Mouse (Mus musculus) forelimb bud, embryonic 11.5 days (tissue): ENCODE data around the gene Ddx11.

ENCODE experiments used
- DNase-seq: peaks from one replicate; pipeline ENCODE4 v3.0.0-alpha.2; 2012; ENCODE audit warnings: low read depth, low spot score

Gene Ddx11

DNA sequence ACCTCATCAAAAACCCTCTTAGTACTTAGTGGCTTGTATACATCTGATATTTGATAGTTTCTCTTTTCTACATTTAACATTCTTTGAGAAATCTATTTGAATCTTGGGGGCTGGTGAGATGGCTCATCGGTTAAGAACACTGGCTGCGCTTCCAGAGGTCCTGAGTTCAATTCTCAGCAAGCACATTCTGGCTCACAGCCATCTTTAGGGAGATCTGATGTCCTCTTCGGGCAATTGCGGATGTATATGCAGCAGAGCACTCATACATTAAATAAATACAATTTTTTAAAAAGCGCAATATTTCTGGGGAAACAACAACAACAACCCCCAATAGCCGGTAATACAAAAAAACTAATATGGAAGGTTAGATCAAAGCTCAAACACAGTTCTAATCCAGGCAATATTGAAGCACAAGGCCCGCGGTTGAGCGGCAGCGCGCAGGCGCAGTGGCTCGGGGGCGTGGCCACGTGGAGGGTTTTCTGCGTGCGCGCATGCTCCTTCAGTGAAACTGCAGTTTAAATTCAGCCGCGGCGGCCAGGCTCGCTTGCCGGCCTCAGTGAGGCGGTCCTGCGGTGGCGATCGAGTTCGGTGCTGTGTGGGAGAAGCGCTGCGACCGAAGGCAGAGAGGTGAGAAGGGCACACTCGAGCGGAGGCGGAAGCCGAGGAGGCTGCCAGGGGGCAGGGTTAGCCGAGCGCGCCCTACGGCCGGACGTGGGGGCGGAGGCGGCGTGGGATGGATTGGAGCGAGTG is at the start of gene Ddx11:
Gene Ddx11, plus strand, starts transcription at position 455 of the 750 bp plus-strand sequence.
- DNase-seq: peak; percentile 91

DNA sequence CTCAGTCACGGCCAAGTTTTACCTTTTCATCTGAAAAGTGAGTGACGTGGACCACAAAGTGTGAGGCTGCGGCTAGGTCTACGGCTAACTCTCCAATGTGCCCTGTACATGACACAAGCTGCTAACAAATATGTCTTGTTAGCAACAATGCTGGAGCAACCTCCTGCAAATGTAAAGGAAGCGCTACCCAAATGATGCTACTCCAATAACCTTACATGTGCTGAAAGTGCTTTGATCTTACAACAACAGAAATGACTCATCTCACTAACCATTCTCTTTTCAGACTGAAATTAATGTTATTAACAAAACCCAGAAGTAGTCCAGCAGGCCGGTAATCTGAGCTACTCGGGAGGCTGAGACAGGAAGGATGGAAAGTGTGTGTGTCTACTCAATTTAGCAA is 49.3 kb upstream of the Ddx11 start:
- DNase-seq: no peak

DNA sequence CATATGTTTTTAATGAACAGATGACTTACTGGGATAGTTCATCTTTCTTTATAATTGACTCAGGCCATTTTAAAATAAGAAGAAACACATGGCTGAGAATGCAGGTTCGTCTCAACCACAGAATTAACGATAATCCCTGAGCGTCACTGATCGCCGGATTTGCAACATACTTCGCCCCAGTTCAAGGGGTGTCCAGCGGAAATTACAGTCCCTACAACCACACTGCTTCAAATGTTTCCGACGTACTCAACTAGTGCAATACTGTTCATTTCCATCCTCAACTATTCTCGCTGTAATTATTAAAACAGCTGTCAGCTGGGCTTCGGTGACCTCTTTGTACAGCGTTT is 47.5 kb upstream of the Ddx11 start:
- peak; percentile 29 for DNase-seq

DNA sequence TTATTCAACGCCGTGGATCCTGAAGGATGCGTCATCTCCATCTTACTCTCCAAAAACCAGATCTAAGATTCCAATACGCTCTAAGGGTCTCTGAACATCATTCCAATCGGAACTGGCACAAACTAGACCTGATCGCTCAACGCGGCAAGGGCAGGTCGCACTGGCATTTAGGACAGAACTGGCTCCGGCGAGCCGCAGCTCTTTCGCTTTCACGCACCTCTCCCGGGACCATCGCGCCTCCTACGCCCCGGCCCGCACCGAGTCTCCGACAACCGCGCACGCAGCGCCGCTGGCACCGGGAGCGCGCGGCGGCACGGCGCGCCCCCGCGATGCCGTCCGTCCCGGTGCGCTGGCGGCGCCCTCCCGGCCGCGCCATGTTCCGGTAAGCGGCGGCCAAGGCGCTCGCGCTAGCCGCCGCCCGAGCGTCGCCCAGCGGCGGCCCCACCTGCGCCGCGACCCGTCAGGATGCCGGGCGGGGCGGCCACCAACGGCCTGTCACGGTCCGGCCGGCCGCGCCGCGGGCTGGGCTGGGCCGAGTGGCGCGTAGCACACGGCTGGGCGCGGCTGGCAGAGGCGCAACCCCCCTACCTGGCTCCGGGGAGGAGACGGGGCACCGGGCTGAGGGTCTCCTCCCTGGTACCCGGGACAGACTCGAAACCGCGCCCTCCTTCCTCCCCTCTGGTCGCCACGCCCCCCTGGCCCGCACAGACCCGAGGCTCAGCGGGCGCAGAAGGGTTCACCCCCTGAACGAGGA is 47.0 kb upstream of the Ddx11 start:
- DNase-seq: no peak

DNA sequence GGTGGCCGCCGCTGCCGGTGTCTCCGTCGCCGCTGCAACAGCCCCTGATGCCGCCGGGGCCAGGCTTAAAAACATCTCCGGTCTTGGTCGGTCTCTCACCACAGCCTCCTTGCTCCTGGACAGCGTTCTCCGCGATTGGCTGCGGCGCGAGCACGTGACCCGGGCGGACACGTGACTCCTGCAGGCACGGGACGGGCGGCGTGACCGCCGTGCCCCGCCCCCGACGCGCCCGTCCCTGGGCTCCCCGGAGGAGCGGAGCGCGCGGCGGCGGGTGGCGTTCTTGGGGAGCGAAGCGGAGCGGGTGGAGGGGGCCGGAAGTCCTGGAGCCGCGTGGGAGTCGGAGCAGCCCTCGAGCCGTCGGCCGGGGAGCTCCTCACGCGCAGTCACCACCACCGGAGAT is 46.4 kb upstream of the Ddx11 start, which contains the start of gene Ankrd12:
Gene Ankrd12, minus strand, starts transcription at position 156 of the 400 bp plus-strand sequence.
- DNase-seq: peak; percentile 91

DNA sequence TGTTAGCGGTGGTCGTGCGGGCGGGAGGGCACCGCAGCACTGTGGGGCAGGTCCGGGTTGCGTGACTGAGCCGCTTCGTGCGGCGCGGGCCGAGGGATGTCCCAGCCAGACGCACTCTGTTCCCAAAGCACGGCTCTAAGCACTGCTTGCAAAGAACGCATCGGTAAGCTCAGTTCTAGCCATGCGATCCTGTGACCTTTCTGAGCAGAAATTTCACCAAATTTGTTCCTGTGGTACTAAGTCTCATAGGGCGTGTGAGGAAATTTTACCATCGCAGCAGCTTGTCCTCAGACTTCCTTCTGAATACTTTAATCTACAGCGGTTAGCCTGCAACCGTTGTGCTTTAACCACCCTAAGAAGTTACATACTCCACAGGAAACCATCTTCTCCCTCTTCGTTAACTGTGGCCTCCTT is 45.9 kb upstream of the Ddx11 start:
- no peak for DNase-seq

DNA sequence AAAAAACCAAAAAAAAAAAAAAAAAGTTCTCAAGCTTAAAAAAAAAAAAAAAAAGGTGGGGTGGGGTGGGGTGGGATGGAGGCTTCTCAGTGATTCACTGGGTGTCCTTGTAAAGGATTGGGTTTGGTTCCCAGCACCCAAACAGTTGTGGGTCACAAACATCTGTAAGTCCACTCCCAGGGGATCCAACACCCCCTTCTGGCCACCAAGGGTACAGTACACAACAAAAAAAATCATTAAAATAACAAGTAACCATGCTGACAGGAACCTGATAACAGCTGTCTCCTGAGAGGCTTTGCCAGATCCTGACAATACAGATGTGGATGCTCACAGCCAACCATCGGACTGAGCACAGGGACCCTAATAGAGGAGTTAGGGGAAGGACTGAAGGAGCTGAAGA is 38.8 kb upstream of the Ddx11 start:
- no peak for DNase-seq

DNA sequence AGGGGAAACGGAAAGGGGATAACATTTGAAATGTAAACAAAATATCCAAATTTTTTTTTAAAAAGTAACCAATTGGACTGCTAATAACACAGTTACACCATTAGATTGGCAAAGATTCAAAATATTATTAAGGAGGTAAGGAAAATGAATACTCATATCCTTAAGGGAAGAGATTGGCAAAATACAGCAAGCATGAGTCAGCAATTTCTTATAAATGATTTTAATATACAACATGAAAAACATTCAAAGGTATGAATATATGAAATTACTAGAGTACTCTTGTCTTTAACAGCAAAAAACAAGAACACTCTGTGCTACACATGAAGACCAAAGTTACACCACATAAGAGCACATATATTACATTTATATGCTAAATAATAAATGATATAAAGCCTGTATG is 38.3 kb upstream of the Ddx11 start:
- no peak for DNase-seq

DNA sequence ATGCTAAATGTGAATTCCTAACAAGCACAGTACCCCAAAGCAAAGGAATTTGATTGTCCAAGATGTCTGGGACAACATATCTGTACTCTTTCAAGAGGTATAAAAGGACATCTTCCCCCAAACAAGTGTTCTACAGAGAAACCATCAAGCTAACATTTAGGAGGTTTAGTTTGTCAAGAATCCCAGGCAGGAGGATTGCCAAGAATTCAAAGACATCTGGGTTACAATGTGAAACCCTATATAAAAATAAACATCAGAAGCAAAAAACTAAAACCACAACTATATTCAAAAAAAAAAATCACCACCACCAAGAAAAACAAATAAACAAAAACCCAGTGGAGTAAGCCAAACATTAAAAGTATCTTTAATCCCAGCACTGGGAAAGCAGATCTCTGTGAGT is 33.1 kb upstream of the Ddx11 start:
- DNase-seq: no peak

DNA sequence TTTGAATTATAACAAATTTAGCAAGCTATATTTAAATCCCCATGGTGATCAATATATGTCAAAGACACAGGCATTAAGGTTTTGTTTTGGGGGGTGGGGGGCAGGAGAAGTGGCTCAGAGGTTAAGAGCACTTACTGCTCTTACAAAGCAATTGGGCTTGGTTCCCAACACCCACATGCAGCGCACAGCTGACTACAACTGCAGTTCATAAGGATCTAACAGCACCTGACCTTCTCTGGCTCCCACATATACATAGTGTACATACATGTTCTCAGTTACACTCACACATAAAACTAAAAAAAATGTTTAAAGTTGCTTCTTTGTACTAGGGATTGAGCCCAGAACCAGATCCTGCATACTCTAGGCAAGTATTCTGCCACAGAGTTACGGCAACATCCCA is 31.9 kb upstream of the Ddx11 start:
- DNase-seq: no peak

DNA sequence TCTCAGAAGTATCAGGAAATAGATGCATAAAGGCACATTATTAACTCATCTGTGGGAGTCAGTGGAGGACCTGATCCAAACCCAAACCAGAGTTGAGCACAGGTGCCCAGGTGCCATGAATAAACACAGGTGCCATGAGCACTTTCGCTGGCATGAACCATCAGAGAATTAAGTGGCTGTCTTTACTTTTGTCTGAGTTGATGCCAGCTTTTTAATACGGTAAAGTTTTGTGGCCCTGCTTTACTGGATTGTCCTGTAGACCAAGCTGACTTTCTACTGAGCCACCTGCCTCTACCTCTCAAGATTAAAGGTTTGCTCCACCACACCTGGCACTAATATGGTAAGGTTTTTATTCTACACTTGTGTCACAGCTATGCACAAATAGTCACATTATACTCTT is 31.3 kb upstream of the Ddx11 start:
- no peak for DNase-seq

DNA sequence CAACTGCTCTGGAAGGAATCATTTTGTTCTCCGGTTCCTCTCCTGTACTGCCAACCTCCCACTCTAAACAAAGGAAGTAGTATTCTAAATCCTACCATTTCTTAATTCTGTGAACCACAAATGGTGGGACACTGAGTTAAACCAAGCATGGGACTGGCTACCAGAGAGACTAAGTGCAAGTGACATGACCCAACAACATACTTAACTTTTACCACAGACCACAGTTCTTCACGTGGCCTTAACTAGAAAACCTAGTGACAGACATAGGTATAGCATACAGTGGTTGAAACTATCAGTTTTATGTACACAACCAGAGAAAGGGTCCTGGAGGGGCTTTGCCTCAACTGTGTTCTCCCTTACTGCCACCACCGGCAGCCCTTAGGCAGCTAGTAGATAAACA is 30.7 kb upstream of the Ddx11 start:
- no peak for DNase-seq

DNA sequence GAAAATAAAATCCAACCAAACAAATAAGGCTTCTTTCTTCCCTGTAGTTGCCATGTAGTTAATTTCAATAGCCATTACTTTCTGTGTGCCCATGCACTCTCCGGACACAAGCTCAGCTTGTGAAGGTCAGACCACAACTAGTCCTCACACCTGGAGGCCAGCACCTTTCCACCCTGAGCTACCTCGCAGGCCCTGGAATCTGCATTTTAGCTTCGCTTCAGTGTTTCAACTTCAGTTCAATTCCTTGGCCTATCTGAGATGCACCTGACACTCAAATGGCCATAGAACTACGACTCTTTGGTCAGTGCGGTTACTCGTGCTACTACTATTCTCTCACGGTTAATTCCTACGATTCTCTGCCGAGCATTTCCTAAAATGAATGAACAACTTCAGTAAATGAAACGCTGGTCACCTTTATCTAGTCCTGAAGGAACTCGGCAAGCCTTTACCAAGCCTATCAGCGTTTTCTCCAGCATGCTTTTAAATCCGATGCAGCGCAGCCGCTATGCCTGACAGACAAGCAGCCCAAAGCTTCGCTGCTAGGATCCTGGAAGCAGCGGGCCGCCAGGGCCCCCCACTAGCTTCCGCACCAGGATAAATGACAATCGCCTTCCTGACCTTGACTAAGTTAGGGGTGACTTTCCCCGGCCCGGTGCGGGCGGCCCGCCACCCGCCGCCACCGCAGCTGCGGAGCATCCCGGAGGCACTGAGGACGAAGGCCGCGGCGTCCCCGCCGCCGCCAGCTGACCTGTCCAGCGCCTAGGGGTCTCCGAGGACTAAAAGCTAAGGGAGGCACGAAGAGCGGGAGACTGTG is 22.5 kb upstream of the Ddx11 start:
- peak; percentile 7 for DNase-seq

DNA sequence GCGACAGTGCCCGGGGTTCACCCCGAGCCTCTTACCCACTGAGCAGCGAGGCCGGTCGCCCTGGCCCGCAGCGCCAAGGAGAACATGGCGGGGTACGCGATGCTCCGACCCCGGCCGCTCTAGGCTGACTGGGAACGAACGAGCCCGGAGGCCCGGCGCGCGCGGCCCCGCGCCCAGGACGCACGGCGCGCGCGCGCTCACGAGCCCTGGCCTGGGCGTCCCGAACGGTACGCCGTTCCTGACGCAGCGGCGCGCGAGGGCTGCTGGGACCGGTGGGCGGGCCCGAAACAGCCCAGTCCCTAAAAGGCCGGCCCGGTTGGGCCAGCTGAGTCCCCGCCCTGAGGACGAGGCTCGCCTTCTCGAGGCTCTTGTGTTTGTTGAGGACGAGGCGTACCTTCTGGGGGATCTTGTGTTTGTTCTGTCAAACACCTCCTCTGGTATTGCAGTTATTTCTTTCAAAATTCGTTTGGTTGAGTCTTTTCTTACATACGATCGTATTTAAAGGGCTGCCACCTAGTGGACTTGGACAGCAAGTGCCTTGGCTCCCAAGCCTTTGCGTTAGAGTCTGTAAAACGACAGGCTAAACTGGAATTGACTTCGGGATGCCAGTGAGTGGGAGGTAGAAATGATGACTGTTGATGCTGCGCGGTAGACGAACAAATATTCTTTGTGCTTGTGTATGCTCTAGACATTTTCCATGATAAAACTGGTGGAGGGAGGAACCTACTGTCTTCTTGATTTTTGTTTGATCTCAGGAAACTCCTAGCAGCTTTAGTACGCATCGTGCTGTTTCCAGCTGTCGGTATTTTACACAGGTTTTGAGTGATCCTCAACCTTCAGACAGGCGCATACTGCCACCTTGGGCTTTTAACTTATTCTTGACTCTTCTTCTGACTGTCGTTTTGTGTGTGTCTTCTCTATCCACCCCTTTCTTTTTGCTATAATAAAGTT is 21.7 kb upstream of the Ddx11 start, which contains the start of gene Ndufv2:
Gene Ndufv2, minus strand, starts transcription at position 180 of the 951 bp plus-strand sequence.
- peak; percentile 96 for DNase-seq

DNA sequence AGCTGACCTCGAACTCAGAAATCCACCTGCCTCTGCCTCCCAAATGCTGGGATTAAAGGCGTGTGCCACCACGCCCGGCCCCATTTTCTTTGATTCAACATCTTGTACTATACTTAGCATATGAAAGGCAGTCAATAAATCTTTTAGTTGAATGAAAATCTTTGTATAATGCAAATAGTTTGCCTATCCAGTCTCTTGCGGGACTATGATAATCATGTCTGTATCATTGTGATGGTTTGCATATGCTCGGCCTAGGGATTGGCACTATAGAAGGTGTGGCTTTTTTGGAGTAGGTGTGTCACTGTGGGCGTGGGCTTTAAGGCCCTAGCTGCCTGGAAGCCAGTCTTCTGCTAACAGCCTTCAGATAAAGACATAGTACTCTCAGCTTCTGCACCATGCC is 19.2 kb upstream of the Ddx11 start:
- DNase-seq: no peak

DNA sequence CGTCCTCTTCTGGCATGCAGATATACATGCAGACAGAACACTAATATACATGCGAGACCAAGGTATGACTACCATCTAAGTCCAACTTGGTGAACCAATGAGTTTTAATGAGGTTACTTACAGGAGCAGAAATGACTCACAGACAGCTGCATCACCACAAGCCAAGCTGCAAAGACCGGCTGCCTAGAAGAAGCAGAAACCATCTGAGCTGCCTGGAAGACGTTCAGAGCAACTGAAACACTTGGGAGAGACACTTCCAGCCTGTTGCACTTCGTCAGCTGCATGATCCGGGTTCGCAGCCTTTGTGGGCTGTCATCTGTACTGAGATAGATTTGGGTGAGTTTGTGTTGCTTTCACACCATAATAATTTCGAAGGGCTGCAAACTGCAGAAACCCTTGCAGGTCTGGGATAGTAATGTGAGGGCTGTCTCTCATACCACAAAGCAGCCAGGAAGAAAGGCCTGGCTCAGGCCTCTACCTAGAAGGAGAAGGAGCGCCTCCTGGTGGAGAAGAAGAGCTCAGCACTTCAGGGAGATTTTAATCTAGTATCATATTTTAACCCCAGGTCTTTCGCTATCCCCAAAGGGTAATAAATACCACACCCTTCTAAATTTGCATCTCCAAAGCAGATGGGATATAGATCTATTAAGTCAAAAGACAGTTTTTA is 16.6 kb upstream of the Ddx11 start:
- peak; percentile 69 for DNase-seq

DNA sequence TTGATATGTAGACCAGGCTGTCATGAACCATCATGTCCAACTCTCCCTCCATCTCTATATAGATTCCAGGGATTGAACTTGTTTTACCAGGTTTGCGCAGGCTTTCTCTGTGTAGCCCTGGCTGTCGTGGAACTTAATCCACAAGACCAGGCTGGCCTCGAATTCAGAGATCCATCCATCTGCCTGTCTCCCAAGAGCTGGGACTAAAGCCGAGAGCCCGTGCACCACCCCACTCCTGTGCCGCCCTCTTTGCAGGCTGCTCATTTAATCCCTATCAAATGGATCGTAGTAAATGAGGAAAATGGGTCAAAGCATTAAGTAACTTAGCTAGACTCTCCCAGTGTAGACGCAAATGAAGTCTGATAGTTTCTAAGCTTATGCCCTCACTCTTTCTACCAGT is 15.9 kb upstream of the Ddx11 start:
- DNase-seq: no peak

DNA sequence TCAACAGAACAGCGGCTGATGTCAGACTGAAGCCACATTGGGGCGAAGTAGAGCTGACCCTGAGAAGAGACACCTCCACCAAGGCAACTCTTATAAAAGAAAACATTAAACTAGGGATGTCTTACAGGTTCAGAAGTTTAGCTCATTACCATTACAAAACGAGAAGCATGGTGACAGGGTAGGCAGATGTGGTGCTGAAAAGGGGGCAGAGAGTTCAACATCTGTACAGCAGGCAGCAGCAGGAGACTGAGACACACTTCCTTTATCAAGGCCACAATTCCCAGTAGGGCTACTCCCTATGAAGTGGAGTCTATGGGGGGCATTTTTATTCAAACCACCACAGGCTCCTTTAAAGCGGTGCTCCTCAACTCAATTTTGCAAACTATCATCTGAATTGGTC is 15.1 kb upstream of the Ddx11 start:
- DNase-seq: no peak

DNA sequence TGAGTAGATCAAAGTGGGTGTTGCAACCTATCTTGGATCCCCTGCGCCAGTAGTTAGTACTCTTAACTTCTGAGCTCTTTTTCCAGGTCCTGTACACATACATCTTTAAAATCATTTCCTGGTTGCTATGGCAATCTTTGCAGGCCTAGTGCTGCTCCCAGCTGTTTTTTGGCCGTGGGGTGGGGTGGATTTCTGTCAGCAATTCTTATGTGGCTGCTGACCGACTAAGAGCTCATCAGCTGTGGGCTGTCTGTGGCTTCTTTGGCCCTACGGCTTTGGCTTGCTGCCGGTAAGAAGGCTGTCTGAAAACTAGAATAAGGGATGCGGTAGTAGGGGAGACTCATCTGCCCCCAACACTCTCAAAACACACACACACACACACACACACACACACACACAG is 12.6 kb upstream of the Ddx11 start:
- DNase-seq: no peak

DNA sequence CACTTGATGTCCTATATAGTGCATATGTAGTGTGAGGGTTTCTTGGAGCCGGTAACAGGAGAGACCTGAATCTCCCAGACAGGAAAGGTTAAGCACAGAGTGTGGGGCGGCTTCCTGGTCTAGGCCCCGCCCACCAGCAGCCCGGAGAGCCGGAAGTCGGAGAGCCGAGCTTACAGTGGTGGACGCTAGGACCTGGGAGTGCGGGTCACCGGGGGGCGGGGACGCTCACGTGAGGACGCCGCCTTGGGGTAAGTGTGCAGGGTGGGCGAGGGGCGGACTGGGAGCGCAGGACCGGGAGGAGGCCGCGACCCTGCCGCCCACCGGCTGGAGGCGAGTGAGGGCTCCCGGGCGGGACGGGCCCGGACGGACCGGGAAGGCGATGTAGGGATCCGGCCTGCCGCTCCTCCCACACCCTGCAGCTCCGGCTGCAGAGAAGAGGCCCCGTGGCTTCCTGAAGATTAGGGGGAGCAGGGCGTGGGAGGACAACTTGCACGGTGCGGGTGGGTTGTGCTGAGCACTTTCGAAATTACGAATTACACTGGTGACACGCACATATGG is 11.8 kb upstream of the Ddx11 start, which contains the start of gene Washc1:
Gene Washc1, plus strand, starts transcription at position 144 of the 558 bp plus-strand sequence.
- peak; percentile 88 for DNase-seq
